Mouse (Mus musculus): ENCODE data around the gene Bcr.

- TF ChIP-seq CTCF (IDR thresholded peaks at IDR 0.05; ENCODE audit: low read depth), result no peak
- TF ChIP-seq EP300 (optimal IDR thresholded peaks at IDR 0.05), result no peak
Measured at GRCm38 (mm10) chr10:75178911-75179310, 118.5 kb downstream of the Bcr start.

Data from stomach, postnatal 0 days (tissue).